Mouse (Mus musculus): ENCODE results near the gene Cabp2.

GRCm38 (mm10) chr19:4057389-4057788, 24.0 kb upstream of the Cabp2 start:
- TF ChIP-seq ZNF384 (IDR thresholded peaks at IDR 0.05; ENCODE audit: low read depth, low read length): no peak
- TF ChIP-seq ZC3H11A (IDR thresholded peaks at IDR 0.05; ENCODE audit: borderline replicate concordance, low read depth, low read length): no peak
- TF ChIP-seq HCFC1 (IDR thresholded peaks at IDR 0.05; ENCODE audit: borderline replicate concordance, insufficient read depth, low read length): no peak
